Mouse (Mus musculus): ENCODE data around the gene Htr2b.

GRCm38 (mm10) chr1:86151376-86151775 lies 39.6 kb upstream of the Htr2b start:
- no peak for TF ChIP-seq CTCF (IDR thresholded peaks at IDR 0.05; ENCODE audit: borderline replicate concordance, control insufficient read depth, extremely low read depth, insufficient read depth, low read length, poor library complexity)
- TF ChIP-seq POLR2A (IDR thresholded peaks at IDR 0.05; ENCODE audit: control insufficient read depth, extremely low read depth, insufficient read depth, low read length, poor library complexity) = no peak

Measured in thymus, adult 2 months (tissue).